Mouse (Mus musculus) hindbrain, postnatal 0 days (tissue): ENCODE data around the gene Ltv1. TPM values are rescaled to one million over a fixed set of nuclear protein-coding genes. Genes with fewer than 3 reads are reported as not detected.
A peak's percentile ranks its signal among the peaks of the same experiment; 100 is the strongest.

Experiments
- ATAC-seq: fragments of 200-750 bp; cut with Nextera tagmentation; 2 replicates; pipeline ENCODE4 v1.8.0; 2017; ENCODE audit warnings: mild to moderate bottlenecking, moderate TSS enrichment, moderate library complexity
- DNase-seq: peaks from one replicate; pipeline ENCODE4 v3.0.0-alpha.2; 2015; ENCODE audit warnings: low spot score
- H3K27ac ChIP-seq: fragments of 300-500 bp; sonication (generic); 2 replicates; pipeline ENCODE4 v1.5.1; 2014; ENCODE audit warnings: mild to moderate bottlenecking
- H3K27me3 ChIP-seq: fragments of 300-500 bp; sonication (generic); 2 replicates; pipeline ENCODE4 v1.6.1; 2014; ENCODE audit warnings: low read length, mixed read lengths; ENCODE audit not compliant: insufficient read depth
- H3K36me3 ChIP-seq: fragments of 300-500 bp; sonication (generic); 2 replicates; pipeline ENCODE4 v1.6.1; 2014; ENCODE audit warnings: low read length, mixed read lengths; ENCODE audit not compliant: insufficient read depth
- H3K4me1 ChIP-seq: fragments of 300-500 bp; sonication (generic); 2 replicates; pipeline ENCODE4 v1.6.1; 2014; ENCODE audit warnings: antibody characterized with exemption, low read length, mixed read lengths; ENCODE audit not compliant: insufficient read depth
- H3K4me2 ChIP-seq: fragments of 300-500 bp; sonication (generic); 2 replicates; pipeline ENCODE4 v1.6.1; 2014; ENCODE audit warnings: low read depth, mild to moderate bottlenecking, low read length, moderate library complexity, mixed read lengths
- H3K4me3 ChIP-seq: fragments of 300-500 bp; sonication (generic); 2 replicates; pipeline ENCODE4 v1.5.1; 2014; ENCODE audit warnings: low read length
- H3K9ac ChIP-seq: fragments of 300-500 bp; sonication (generic); replicated peaks from 2 replicates; pipeline ENCODE4 v1.6.1; 2014; ENCODE audit warnings: mild to moderate bottlenecking, low read length, moderate library complexity, mixed read lengths
- H3K9me3 ChIP-seq: fragments of 300-500 bp; sonication (generic); 2 replicates; pipeline ENCODE4 v1.6.1; 2016; ENCODE audit warnings: low read length, mixed read lengths
- CTCF ChIP-seq: IDR thresholded peaks from 2 replicates; pipeline ENCODE4 v1.5.1; 2016; ENCODE audit warnings: antibody characterized with exemption, control low read depth, low read depth
- WGBS: fragments of 180-500 bp; shearing (Covaris S2); extraction: QIAGEN DNeasy Blood & Tissue Kit; methylation state at CpG from one replicate; pipeline ENCODE4 v1.1.7; 2014; 5-methylcytosine and 5-hydroxymethylcytosine counted together
- polyA plus RNA-seq: library from polyadenylated mRNA; unstranded; fragments of >200 nt; fragmentation: Nextera tagmentation; extraction: Ambion mirVana; gene quantifications from 2 replicates; pipeline ENCODE4 v1.2.1, GENCODE M21; 2015
- total RNA-seq: library from RNA; depleted of rRNA; stranded (reverse); fragments of >200 nt; gene quantifications from 2 replicates; pipeline ENCODE4 v1.2.3, GENCODE M21; 2014

Ltv1 gene
- total and polyA plus RNA-seq, 2 experiments from 2014 or later = 14.9 to 25.6 TPM

- no peaks in the 10 kb centered on the region for H3K4me1 ChIP-seq
- H3K4me2 ChIP-seq = no peak overlapping the region
- H3K27me3 ChIP-seq = no peaks in the 10 kb centered on the region
- no peaks in the 10 kb centered on the region for H3K9me3 ChIP-seq
- DNase-seq = no peak
- no peak overlapping the region for H3K9ac ChIP-seq
- no peak overlapping the region for H3K4me3 ChIP-seq
- no peak overlapping the region for H3K27ac ChIP-seq
- TF ChIP-seq CTCF = no peak
- WGBS = 36% methylated on average over 9 of the region's 9 CpGs
- peak; percentile 35; the same call in 1 of the 2 replicates for ATAC-seq
- no peaks in the 10 kb centered on the region for H3K36me3 ChIP-seq
These were observed 39.6 kb upstream of the Ltv1 start for GRCm38 (mm10) chr10:13232443-13233142.

- Histone ChIP-seq H3K27me3 (no peaks in the 10 kb centered on the region), H3K9me3 (no peaks in the 10 kb centered on the region), H3K27ac (no peak overlapping the region), H3K9ac (no peak overlapping the region), H3K36me3 (no peaks in the 10 kb centered on the region), H3K4me2 (no peak overlapping the region), H3K4me3 (no peak overlapping the region), H3K4me1 (no peaks in the 10 kb centered on the region)
- DNase-seq (no peak), ATAC-seq (no peak)
- TF ChIP-seq CTCF = no peak
- WGBS = 93% methylated on average over 7 of the region's 7 CpGs
These were observed 37.7 kb upstream of the Ltv1 start for GRCm38 (mm10) chr10:13230716-13231115.

- no peak overlapping the region for H3K4me3 ChIP-seq
These were observed 32.6 kb upstream of the Ltv1 start for GRCm38 (mm10) chr10:13225377-13226063.

GRCm38 (mm10) chr10:13222135-13222534, 29.2 kb upstream of the Ltv1 start:
- Histone ChIP-seq H3K9me3 (no peaks in the 10 kb centered on the region), H3K27ac (no peak overlapping the region), H3K36me3 (no peaks in the 10 kb centered on the region), H3K4me1 (no peaks in the 10 kb centered on the region), H3K9ac (no peak overlapping the region), H3K4me3 (no peak overlapping the region), H3K27me3 (no peaks in the 10 kb centered on the region), H3K4me2 (no peak overlapping the region)
- DNase-seq (no peak), ATAC-seq (no peak)
- 89% methylated on average over 3 of the region's 3 CpGs for WGBS
- no peak for TF ChIP-seq CTCF

More at GRCm38 (mm10) chr10:13225377-13226063, 32.6 kb upstream of the Ltv1 start:
- TF ChIP-seq CTCF = no peak
- no peak for DNase-seq
- Histone ChIP-seq H3K4me2 (no peak overlapping the region), H3K27ac (no peak overlapping the region), H3K36me3 (no peaks in the 10 kb centered on the region), H3K4me1 (no peaks in the 10 kb centered on the region), H3K9me3 (no peaks in the 10 kb centered on the region), H3K9ac (no peak overlapping the region), H3K27me3 (no peaks in the 10 kb centered on the region)
- 88% methylated on average over 7 of the region's 7 CpGs for WGBS
- ATAC-seq = no peak

- DNase-seq (no peak), ATAC-seq (no peak)
- H3K9me3 ChIP-seq = no peaks in the 10 kb centered on the region
- no peak for TF ChIP-seq CTCF
- H3K9ac ChIP-seq = no peak overlapping the region
- WGBS = 71% methylated on average over 1 of the region's 1 CpGs
- no peak overlapping the region for H3K27ac ChIP-seq
- no peaks in the 10 kb centered on the region for H3K4me1 ChIP-seq
- no peaks in the 10 kb centered on the region for H3K36me3 ChIP-seq
- H3K4me3 ChIP-seq = no peak overlapping the region
- no peaks in the 10 kb centered on the region for H3K27me3 ChIP-seq
- H3K4me2 ChIP-seq = no peak overlapping the region
These were observed 27.1 kb upstream of the Ltv1 start for GRCm38 (mm10) chr10:13220061-13220460.

- no peak overlapping the region for H3K27ac ChIP-seq
- H3K9ac ChIP-seq = no peak overlapping the region
- WGBS = 79% methylated on average over 12 of the region's 12 CpGs
- TF ChIP-seq CTCF = no peak
- no peaks in the 10 kb centered on the region for H3K36me3 ChIP-seq
- no peaks in the 10 kb centered on the region for H3K27me3 ChIP-seq
- ATAC-seq (no peak), DNase-seq (no peak)
- H3K4me3 ChIP-seq = no peak overlapping the region
- H3K9me3 ChIP-seq = no peaks in the 10 kb centered on the region
- no peaks in the 10 kb centered on the region for H3K4me1 ChIP-seq
- H3K4me2 ChIP-seq = no peak overlapping the region
These were observed 21.0 kb upstream of the Ltv1 start for GRCm38 (mm10) chr10:13213956-13214355.

- Histone ChIP-seq H3K27me3 (no peaks in the 10 kb centered on the region), H3K4me3 (no peak overlapping the region), H3K4me2 (no peak overlapping the region), H3K9me3 (no peaks in the 10 kb centered on the region), H3K4me1 (no peaks in the 10 kb centered on the region), H3K27ac (no peak overlapping the region), H3K36me3 (no peaks in the 10 kb centered on the region), H3K9ac (no peak overlapping the region)
- no peak for TF ChIP-seq CTCF
- 82% methylated on average over 6 of the region's 6 CpGs for WGBS
- DNase-seq = no peak
- ATAC-seq = no peak
These were observed 19.9 kb upstream of the Ltv1 start for GRCm38 (mm10) chr10:13212829-13213228.
